Mouse (Mus musculus) left cerebral cortex, adult 2 months (tissue): Measurements from ENCODE around the gene Col6a4. TPM values are rescaled to one million over a fixed set of nuclear protein-coding genes. Genes with fewer than 3 reads are reported as not detected.

Experiments
- DNase-seq, 2 experiments: peaks; one replicate each; pipeline ENCODE4 v3.0.0; 2021 to 2022; ENCODE audit warnings: low spot score in 2 of 2, mixed read lengths in 1 of 2; ENCODE audit errors: extremely low spot score in 1 of 2
- H3K27ac ChIP-seq: fragments of 200-600 bp; 2 replicates; pipeline ENCODE4 v1.8.1; 2022
- H3K4me3 ChIP-seq: fragments of 200-600 bp; 2 replicates; pipeline ENCODE4 v1.8.1; 2022
- CTCF ChIP-seq: fragments of 200-600 bp; IDR thresholded peaks from 2 replicates; pipeline ENCODE4 v1.8.1; 2022; ENCODE audit warnings: antibody characterized with exemption, mild to moderate bottlenecking, moderate library complexity
- intact Hi-C: fragments of 180-260 bp; cut with DNase I; formaldehyde crosslinking; loops from one replicate; pipeline ENCODE4 v1.15.1; 2025
- total RNA-seq, 2 experiments: library from RNA; stranded (reverse); gene quantifications; 2 replicates each; pipeline ENCODE4 v1.2.3; 2021

Col6a4 gene
- total RNA-seq, 2 experiments from 2014 or later = 1.5 to 2.2 TPM

DNA sequence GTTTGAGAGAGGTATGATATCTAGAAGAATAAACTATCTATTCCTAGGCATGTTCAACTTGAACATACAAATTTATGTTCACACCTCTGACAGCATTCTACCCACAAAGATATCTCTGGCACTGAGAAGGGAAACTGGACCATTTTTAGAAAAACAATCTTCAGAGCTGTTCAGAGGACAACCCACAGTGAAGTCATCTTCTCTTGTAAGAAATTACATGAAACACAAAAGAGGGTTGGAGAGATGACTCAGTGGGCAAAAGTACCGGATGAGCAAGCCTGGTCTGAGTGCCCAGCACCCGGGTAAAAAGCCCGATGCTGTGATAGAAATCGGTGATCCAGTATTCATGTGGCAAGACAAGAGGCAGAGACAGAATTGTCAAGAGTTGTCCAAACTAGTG, 43.1 kb downstream of the Col6a4 start:
- H3K27ac ChIP-seq = peak overlapping the region; percentile 29
- intact Hi-C loops = loop anchor here (5.0 kb wide), 1 partner anchor 341 kb away; no protein-coding TSS in a partner anchor
- TF ChIP-seq CTCF = no peak
- no peak overlapping the region for H3K4me3 ChIP-seq
- DNase-seq = peak in 1 of 2 experiments; percentile 24

DNA sequence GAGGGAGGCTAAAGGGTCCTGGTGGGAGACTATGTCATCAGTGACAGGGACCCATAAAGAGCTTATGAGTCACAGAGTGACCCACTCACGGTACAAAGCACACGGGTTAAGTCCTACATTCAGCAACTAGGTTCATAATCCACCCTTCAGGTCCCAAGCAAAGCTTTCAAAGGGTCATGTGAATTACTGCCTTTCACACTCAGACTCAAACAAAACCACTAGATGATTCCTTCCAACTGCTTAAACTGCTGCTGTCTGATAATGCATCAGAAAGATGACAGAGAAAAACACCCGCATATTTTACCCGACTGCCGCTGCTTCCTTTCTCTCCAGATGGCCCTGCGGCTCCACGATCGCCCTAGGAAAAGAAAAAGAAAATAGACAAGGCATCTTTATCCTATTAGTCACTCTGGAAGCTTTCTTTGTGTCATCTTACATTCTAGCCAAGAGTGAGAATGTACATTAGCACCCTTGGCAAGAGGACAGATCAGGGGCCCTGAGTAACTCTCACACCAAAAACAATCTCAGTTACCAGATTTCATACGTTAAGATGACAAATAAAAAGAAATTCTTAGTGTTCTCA, 52.6 kb downstream of the Col6a4 start:
- Histone ChIP-seq H3K4me3 (no peak overlapping the region), H3K27ac (no peak overlapping the region)
- DNase-seq = no peak
- no peak for TF ChIP-seq CTCF
- intact Hi-C loops = loop anchor here (5.0 kb wide), 2 partner anchors 68 to 352 kb away; no protein-coding TSS in a partner anchor

DNA sequence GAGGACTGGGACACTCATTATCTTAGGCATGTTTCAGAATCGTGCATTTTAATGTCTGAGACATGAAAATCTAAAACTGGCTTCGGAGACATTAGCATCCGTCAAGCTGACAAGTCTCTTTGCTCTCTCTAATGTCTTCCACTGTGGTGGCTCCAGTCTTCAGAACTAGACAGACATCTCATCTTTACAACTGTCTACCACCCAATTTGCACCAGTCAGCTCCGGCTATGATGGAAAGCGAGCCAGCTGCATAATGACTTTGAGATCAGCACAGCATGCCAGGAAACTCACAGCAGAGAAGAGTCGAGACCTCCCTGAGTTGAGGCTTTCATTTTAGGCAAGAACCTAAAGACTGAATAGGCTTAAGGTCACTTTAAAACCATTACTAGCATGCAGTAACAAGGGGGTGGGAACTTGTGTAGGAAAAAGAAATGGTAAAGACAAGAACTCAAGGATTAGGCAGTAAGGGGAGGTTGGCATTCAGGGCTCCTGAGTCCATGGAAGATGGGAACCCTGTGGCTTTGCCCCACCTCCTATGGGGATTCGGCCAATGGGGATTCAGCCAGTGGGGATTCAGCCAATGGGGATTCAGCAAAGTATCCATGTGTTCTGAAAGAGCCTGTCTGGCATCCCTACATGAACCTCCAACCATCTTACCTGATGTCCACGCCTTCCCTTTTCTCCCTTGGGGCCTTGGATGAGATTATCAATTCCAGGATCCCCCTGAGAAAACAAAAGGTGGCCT, 56.5 kb downstream of the Col6a4 start:
- no peak for TF ChIP-seq CTCF
- DNase-seq = no peak
- H3K4me3 ChIP-seq = no peak overlapping the region
- intact Hi-C loops = loop anchor here (2.0 to 5.0 kb wide), 4 partner anchors 72 to 543 kb away; no protein-coding TSS in a partner anchor
- H3K27ac ChIP-seq = peak overlapping the region; percentile 86; the same call in 1 of the 2 replicates

DNA sequence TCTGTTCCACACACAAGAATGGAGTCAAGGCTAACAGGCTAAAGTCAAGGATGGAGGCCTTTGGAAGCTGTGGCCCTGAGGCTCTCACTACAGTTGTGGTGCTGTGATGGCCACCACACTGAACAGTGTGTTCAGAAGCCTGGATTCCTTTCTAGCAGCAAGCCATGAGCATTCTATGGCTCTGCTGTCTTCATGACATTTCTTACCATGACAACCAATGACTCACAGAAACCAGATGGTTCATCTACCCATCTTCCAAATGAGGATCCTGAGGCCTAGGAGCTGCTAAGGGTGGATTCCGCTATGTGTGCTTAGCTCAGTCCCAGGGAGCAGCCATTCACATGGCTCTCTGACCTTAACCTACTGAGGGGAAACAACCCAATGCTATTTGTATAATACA, 57.3 kb downstream of the Col6a4 start:
- peak; percentile 11 to 14 for DNase-seq
- H3K4me3 ChIP-seq = no peak overlapping the region
- peak overlapping the region; percentile 86 for H3K27ac ChIP-seq
- intact Hi-C loops = loop anchor here (2.0 to 5.0 kb wide), 2 partner anchors 178 to 542 kb away; no protein-coding TSS in a partner anchor
- no peak for TF ChIP-seq CTCF

DNA sequence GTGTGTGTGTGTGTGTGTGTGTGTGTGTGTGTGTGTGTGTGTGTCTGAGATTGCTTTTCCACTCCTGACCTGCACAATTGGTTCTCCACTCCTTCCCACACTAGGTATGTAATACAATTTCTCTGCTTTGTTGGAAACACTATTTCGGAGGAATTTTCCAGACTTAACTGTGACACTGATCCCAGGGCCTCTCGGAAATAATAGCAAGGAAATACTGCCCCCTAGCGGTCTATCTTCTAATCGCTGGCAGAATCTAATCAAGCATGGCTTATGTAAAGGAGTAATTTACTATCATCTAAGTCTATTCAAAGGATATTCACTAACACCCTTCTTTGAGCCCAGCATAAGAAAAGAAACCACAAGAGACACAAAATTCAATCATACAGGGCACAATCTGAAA, 57.7 kb downstream of the Col6a4 start:
- Histone ChIP-seq H3K27ac (peak overlapping the region; percentile 86), H3K4me3 (no peak overlapping the region)
- TF ChIP-seq CTCF = peak; percentile 84
- intact Hi-C loops = loop anchor here (2.0 to 5.0 kb wide), 2 partner anchors 178 to 542 kb away; no protein-coding TSS in a partner anchor
- DNase-seq = peak; percentile 78 to 81

DNA sequence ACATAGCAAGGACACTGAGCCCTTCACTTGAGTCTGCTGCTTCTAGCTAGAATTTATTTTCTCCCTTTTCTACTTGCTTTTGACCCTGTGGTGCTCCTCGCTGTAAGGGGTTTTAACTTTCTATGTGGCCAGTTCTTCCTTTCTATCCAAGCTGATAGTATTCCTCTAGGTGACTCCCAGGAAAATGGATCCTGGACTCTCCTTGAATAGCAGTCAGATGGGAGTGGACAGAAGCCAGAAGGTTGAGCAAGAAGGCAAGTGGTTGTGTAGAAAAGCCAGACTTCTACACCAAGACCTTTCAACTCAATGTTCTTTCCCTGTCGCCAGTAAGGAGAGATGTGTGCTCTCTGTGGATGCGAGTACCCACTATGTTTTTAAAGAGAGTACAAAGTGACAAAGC, 80.9 kb downstream of the Col6a4 start:
- H3K27ac ChIP-seq = no peak overlapping the region
- DNase-seq = no peak
- H3K4me3 ChIP-seq = no peak overlapping the region
- intact Hi-C loops = no loop called here
- TF ChIP-seq CTCF = no peak

DNA sequence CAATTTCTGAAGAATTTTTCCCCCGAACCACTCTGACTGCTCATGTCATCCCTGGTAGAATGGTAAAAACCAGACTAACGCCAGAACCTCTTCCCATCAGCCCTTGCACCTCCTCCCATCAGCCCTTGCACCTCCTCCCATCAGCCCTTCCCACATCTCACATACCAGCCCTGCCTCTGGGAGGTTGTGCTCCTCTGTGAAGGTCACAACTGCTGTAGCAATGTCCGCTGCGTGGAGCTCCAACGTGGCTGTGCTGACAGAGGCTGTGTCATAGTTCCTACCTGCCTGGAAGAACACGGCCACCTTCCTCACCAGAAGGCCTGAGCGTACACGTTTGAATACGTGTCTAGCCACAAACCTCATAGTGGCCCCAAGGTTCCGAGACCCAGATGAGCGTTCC, 83.4 kb downstream of the Col6a4 start:
- DNase-seq = no peak
- intact Hi-C loops = no loop called here
- TF ChIP-seq CTCF = no peak
- no peak overlapping the region for H3K4me3 ChIP-seq
- H3K27ac ChIP-seq = no peak overlapping the region

DNA sequence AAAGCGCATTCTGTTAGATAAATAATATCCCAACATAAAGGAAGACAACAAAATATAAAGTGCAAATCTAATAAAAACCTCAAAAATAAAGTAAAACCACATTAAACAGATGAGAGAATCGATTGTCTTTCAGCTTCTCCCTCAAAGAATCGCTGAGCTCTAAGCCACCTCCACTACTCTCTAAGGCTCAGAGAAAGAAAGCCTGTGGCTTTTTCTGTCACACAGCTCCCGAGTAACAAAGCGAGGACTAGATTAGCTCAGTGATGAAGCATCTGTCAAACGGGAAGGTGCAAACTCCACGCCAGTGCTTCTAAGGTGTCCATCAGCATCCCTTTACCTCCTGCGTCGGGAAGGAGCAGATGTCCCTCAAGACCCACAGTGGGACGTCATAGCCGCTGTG, 98.6 kb downstream of the Col6a4 start:
- 0 out of 2 replicates have a peak overlapping the region, but pooled peaks have one; percentile 11 for H3K27ac ChIP-seq
- no peak overlapping the region for H3K4me3 ChIP-seq
- intact Hi-C loops = no loop called here
- TF ChIP-seq CTCF = no peak
- peak in 1 of 2 experiments; percentile 16 for DNase-seq

DNA sequence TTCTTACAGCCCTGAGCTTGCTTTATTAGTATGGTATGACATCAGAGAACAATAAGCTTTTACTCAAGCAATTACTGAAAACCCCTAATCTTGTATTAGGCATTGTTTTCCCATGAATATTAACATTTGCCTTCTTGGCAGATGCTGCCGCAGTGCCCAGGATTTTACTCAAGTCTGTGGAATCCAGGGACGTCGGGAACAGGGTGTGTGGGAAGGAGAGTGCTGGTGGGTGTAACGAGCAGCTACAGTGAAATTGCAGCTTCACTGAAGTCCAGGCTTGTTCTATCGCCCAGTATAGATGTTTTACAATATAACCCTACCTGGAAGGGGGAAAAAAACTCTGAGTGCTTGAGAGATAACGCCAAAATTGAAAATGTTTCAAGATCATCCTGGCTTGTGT, 104.2 kb downstream of the Col6a4 start:
- no peak overlapping the region for H3K4me3 ChIP-seq
- TF ChIP-seq CTCF = no peak
- intact Hi-C loops = loop anchor here (5.0 kb wide), 2 partner anchors 300 to 495 kb away; no protein-coding TSS in a partner anchor
- peak in 1 of 2 experiments; percentile 29 for DNase-seq
- H3K27ac ChIP-seq = peak overlapping the region; percentile 24; the same call in 1 of the 2 replicates

DNA sequence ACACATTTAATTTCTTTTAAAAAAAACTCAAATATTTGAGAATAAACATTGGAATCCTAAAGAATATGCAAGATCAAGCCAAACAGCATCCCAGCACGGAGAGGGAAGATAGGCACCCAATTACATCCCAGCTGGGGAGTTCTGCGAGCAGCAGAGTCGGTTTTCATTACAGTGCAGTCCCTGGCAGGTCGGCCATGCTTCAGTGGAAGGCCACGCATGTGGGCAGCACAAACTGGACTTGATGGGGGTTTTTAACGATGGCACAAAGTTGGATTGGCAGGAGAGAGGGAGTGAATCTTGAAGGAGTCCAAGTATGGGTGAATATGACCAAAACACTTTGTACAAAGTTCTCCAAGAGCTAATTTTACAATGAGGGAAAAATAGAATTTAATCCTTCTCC, 106.5 kb downstream of the Col6a4 start:
- intact Hi-C loops = loop anchor here (5.0 kb wide), 2 partner anchors 298 to 493 kb away; no protein-coding TSS in a partner anchor

DNA sequence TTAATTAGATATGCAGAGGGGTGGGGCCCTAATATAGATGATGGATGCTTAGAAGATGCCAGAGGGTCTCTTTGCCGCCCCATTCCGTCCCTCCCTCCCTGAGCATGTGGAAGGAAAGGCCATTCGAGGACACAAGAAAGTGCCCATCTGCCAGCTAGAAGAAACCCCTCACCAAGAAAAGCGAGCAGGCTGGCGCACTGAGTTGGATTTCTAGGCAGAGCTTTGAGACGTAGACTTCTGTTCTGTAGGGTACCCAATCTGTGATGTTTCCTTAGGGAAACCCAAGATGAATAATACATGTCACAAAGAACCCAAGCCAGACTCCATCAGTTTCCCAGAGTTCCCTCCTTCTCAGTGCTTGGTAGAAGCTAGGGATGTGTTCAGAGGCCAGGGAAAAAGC, 107.1 kb downstream of the Col6a4 start:
- intact Hi-C loops = loop anchor here (5.0 to 10.0 kb wide), 2 partner anchors 132 to 355 kb away; no protein-coding TSS in a partner anchor
- DNase-seq = no peak

More for the DNA sequence above, 106.5 kb downstream of the Col6a4 start:
- Histone ChIP-seq H3K27ac (0 out of 2 replicates have a peak overlapping the region, but pooled peaks have one; percentile 3), H3K4me3 (no peak overlapping the region)
- no peak for TF ChIP-seq CTCF
- no peak for DNase-seq

DNA sequence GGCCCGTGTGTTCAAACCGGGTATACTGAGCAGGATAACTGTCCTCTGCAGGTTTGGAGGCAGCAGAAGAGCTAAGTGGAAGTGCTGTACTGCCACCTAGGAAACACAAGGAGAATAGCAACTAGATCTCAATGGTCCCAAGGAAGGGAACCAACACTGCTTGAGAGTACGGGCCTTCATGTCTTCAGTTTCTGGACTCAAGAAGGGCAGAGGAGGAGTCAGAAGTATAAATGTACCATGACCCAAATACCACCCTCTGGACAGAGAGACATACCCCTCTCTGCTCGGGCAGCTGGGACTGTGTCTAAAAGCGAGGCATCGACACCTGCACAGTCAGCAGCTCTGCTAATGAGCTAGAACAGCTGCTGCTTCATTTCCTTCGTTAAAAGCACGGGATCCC, 108.5 kb downstream of the Col6a4 start:
- TF ChIP-seq CTCF = peak; percentile 70
- H3K4me3 ChIP-seq = no peak overlapping the region
- DNase-seq = no peak
- intact Hi-C loops = loop anchor here (5.0 to 10.0 kb wide), 2 partner anchors 131 to 353 kb away; no protein-coding TSS in a partner anchor
- H3K27ac ChIP-seq = peak overlapping the region; percentile 9; the same call in 1 of the 2 replicates

More for the DNA sequence above, 107.1 kb downstream of the Col6a4 start:
- no peak overlapping the region for H3K27ac ChIP-seq
- H3K4me3 ChIP-seq = no peak overlapping the region
- no peak for TF ChIP-seq CTCF
